Mouse (Mus musculus): ENCODE measurements at regions not wholly inside any gene's neighbourhood (a gene's known extent, or its start where the extent isn't known, plus 50 kb on each side); places are given as distances from the start of the nearest gene placed in this dataset.
A peak's percentile ranks its signal among the peaks of the same experiment; 100 is the strongest.

GRCm38 (mm10) chr3:144366976-144367765 is 162.2 kb upstream of the Lmo4 start:
- peak; percentile 69 for ATAC-seq
- peak overlapping the region; percentile 35 for H3K4me3 ChIP-seq (ENCODE audit: low read depth, low read length)
- H3K9me3 ChIP-seq (ENCODE audit: low read length) = no peaks in the 10 kb centered on the region
- peak; percentile 65 for DNase-seq
- H3K4me1 ChIP-seq (ENCODE audit: insufficient read depth) = no peaks in the 10 kb centered on the region
- peak overlapping the region; percentile 53 for H3K4me2 ChIP-seq (ENCODE audit: low read depth)
- H3K36me3 ChIP-seq (ENCODE audit: insufficient read depth) = no peaks in the 10 kb centered on the region
- H3K27me3 ChIP-seq (ENCODE audit: insufficient read depth, low read length) = no peaks in the 10 kb centered on the region
- WGBS = 4% methylated on average over 22 of the region's 22 CpGs
- 0 out of 2 replicates have a peak overlapping the region, but pooled peaks have one; percentile 22 for H3K9ac ChIP-seq
- TF ChIP-seq CTCF (IDR thresholded peaks at IDR 0.05; ENCODE audit: low read depth) = peak; percentile 70
- H3K27ac ChIP-seq (ENCODE audit: low read depth, low read length) = no peak overlapping the region

- H3K9me3 ChIP-seq (ENCODE audit: low read length) = no peaks in the 10 kb centered on the region
- TF ChIP-seq CTCF (IDR thresholded peaks at IDR 0.05; ENCODE audit: low read depth) = no peak
- no peaks in the 10 kb centered on the region for H3K36me3 ChIP-seq (ENCODE audit: insufficient read depth)
- ATAC-seq = no peak
- H3K4me1 ChIP-seq (ENCODE audit: insufficient read depth) = no peaks in the 10 kb centered on the region
- WGBS = 67% methylated on average over 4 of the region's 4 CpGs
- no peak overlapping the region for H3K27ac ChIP-seq (ENCODE audit: low read depth, low read length)
- no peak overlapping the region for H3K4me3 ChIP-seq (ENCODE audit: low read depth, low read length)
- no peaks in the 10 kb centered on the region for H3K27me3 ChIP-seq (ENCODE audit: insufficient read depth, low read length)
- no peak overlapping the region for H3K4me2 ChIP-seq (ENCODE audit: low read depth)
- no peak for DNase-seq
- no peak overlapping the region for H3K9ac ChIP-seq
These were observed 160.9 kb upstream of the Lmo4 start for GRCm38 (mm10) chr3:144365894-144366293.

GRCm38 (mm10) chr3:144362472-144362871 is 157.5 kb upstream of the Lmo4 start:
- Histone ChIP-seq H3K27me3 (ENCODE audit: insufficient read depth, low read length) (no peaks in the 10 kb centered on the region), H3K4me1 (ENCODE audit: insufficient read depth) (no peaks in the 10 kb centered on the region), H3K36me3 (ENCODE audit: insufficient read depth) (no peaks in the 10 kb centered on the region), H3K4me3 (ENCODE audit: low read depth, low read length) (no peak overlapping the region), H3K9ac (no peak overlapping the region), H3K4me2 (ENCODE audit: low read depth) (no peak overlapping the region), H3K27ac (ENCODE audit: low read depth, low read length) (no peak overlapping the region), H3K9me3 (ENCODE audit: low read length) (no peaks in the 10 kb centered on the region)
- WGBS = 58% methylated on average over 10 of the region's 10 CpGs
- ATAC-seq (no peak), DNase-seq (no peak)
- peak; percentile 35 for TF ChIP-seq CTCF (IDR thresholded peaks at IDR 0.05; ENCODE audit: low read depth)

- Histone ChIP-seq H3K27ac (ENCODE audit: low read depth, low read length) (no peak overlapping the region), H3K4me2 (ENCODE audit: low read depth) (no peak overlapping the region), H3K4me1 (ENCODE audit: insufficient read depth) (no peaks in the 10 kb centered on the region), H3K9ac (no peak overlapping the region), H3K27me3 (ENCODE audit: insufficient read depth, low read length) (no peaks in the 10 kb centered on the region), H3K36me3 (ENCODE audit: insufficient read depth) (no peaks in the 10 kb centered on the region), H3K4me3 (ENCODE audit: low read depth, low read length) (no peak overlapping the region), H3K9me3 (ENCODE audit: low read length) (no peaks in the 10 kb centered on the region)
- DNase-seq (no peak), ATAC-seq (no peak)
- WGBS = 84% methylated on average over 4 of the region's 4 CpGs
- no peak for TF ChIP-seq CTCF (IDR thresholded peaks at IDR 0.05; ENCODE audit: low read depth)
These were observed 156.4 kb upstream of the Lmo4 start for GRCm38 (mm10) chr3:144361203-144361978.

- WGBS = 26% methylated on average over 11 of the region's 11 CpGs
- Histone ChIP-seq H3K36me3 (ENCODE audit: insufficient read depth) (no peaks in the 10 kb centered on the region), H3K4me3 (ENCODE audit: low read depth, low read length) (no peak overlapping the region), H3K4me1 (ENCODE audit: insufficient read depth) (no peaks in the 10 kb centered on the region), H3K27me3 (ENCODE audit: insufficient read depth, low read length) (no peaks in the 10 kb centered on the region), H3K4me2 (ENCODE audit: low read depth) (no peak overlapping the region), H3K9ac (no peak overlapping the region), H3K9me3 (ENCODE audit: low read length) (no peaks in the 10 kb centered on the region), H3K27ac (ENCODE audit: low read depth, low read length) (no peak overlapping the region)
- ATAC-seq = no peak
- TF ChIP-seq CTCF (IDR thresholded peaks at IDR 0.05; ENCODE audit: low read depth) = no peak
- no peak for DNase-seq
These were observed 151.9 kb upstream of the Lmo4 start for GRCm38 (mm10) chr3:144356948-144357295.

GRCm38 (mm10) chr3:144356103-144356947 is 151.3 kb upstream of the Lmo4 start:
- no peaks in the 10 kb centered on the region for H3K27me3 ChIP-seq (ENCODE audit: insufficient read depth, low read length)
- TF ChIP-seq CTCF (IDR thresholded peaks at IDR 0.05; ENCODE audit: low read depth) = no peak
- DNase-seq (no peak), ATAC-seq (no peak)
- H3K9ac ChIP-seq = no peak overlapping the region
- no peak overlapping the region for H3K4me3 ChIP-seq (ENCODE audit: low read depth, low read length)
- no peak overlapping the region for H3K4me2 ChIP-seq (ENCODE audit: low read depth)
- 73% methylated on average over 17 of the region's 17 CpGs for WGBS
- H3K36me3 ChIP-seq (ENCODE audit: insufficient read depth) = no peaks in the 10 kb centered on the region
- H3K27ac ChIP-seq (ENCODE audit: low read depth, low read length) = no peak overlapping the region
- no peaks in the 10 kb centered on the region for H3K4me1 ChIP-seq (ENCODE audit: insufficient read depth)
- H3K9me3 ChIP-seq (ENCODE audit: low read length) = no peaks in the 10 kb centered on the region

Data from forebrain, postnatal 0 days (tissue).